Mouse (Mus musculus): ENCODE data around the gene Tcp11l2.

The Tcp11l2 gene

DNA sequence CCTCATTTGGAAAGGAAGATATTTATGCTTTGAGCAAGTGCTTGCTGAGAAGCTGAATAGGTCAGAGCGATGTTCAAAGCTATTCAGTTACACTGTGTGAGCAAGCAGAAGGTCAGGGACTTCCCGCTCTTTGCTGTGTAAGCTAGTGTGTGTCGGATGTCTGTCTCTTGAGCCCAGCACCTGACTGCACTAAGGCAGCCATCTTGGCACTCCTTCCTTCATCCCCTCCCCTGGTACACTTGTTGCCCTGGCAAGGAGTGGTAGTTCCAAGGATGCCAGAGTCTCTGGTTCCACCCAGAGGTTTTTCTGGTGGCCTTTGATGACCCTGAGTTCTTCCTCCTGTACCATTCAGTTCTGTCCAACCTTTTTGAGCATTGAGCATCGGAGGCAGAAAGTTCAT is 16.4 kb upstream of the Tcp11l2 start:
- no peak for DNase-seq

DNA sequence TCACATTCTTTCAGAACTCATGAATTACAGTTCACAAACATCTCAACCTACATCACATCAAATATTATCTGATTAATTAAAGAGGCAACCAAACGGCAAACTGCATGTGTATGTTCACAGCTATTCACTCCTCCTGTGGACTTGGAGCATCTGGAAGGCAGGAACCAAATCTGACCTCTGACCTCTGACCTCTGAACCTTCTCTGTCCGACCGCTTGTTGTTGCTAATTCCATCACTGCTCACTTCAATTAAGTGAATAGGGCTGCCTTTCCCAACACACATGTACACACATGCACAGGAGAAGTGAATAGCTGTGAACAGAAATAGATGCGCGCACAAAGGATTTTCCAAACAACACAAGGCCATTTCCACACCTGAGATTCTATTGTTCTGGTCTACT is 14.3 kb upstream of the Tcp11l2 start:
- no peak for DNase-seq

DNA sequence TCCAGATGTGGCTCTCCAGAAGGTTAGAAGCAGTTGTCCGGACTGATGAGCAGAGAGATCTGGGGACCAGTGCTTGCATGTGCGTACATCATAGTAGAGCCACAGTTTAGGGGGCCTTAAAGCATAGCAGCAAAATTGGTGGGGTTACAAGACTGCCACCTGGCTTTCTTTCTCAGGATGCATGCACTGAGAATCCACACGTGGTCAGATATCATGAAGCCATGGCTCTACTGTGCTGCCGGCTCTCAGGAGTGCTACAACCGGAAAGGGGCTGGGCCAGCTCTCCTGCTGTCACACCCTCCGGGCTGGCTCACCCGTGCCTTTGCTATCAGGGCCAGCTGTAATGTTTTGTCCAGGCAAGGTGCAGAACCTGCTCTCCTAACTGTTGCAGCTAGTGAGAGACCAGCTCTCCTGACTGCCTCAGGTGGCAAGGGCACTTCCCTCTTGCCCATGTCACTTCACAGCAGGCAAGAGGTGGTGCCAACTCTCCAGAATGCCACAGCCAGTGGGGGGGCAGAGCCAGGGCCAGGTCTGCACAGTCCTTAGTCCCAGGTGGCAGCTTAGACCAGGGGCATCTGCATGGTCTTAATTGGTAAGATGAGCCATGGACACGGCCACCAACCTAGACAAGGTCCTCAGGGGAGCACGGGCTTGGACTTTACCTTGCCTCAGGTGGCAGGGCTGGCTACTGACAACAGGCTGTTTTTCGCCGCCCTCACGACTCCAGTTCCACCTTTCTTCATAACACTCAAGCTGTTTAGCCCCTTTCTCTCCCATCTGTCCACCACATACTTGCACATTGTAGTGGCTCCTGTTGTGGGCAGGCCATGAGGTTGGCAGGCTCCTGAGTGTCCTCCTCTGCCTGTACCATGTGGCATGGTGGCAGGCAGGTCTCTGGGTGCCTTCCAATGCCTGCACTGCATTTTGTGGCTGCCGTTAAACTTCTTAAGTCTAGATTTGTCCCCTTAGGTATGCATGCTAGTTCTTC is 13.6 kb upstream of the Tcp11l2 start:
- DNase-seq: peak; percentile 92

DNA sequence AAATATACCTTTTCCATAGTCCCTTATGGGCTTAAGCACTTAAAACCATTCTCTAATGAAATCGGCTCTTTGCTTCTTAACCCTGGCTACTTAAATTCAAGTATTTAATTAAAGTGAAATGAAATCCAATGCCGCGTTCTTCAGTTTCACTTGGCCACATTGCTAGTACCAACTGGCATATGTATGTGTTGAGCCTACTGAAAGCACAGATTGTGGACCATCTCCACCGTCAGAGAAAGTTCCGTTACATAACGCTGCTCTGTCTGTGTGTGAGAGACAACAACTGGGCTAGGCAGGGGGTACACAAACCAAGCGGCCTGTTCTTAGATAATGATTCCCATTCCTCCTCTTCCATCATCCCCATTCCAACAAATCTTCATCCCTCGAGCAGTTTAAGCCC is 12.0 kb upstream of the Tcp11l2 start:
- DNase-seq: no peak

DNA sequence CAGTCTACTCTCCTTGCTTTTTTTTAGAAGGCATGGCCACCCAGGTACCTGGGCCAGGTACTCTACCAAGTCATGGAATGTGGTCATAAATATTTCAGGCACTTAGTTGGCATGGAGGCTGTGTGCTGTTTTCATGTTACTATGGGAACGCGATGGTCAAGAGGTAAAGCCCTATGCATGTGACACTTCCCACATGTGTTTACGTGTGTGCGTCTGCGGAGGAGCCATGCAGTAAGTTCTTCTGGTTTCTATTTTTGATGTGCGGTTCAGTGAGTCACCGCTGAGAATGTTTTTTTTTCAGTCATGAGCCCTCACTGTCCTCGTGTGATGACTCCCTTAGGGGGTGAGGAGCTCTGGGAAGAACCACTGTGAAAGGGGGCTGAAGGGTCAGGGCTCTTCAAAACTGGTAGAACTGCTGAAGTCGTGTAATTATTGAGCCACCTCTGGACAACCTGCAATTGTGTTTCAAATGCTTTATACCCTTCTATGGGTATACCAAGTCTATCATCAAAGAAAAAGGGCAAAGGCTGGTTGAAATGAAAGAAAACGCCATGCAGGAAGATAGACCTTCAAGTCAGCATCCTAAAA is 5.3 kb upstream of the Tcp11l2 start:
- DNase-seq: no peak

DNA sequence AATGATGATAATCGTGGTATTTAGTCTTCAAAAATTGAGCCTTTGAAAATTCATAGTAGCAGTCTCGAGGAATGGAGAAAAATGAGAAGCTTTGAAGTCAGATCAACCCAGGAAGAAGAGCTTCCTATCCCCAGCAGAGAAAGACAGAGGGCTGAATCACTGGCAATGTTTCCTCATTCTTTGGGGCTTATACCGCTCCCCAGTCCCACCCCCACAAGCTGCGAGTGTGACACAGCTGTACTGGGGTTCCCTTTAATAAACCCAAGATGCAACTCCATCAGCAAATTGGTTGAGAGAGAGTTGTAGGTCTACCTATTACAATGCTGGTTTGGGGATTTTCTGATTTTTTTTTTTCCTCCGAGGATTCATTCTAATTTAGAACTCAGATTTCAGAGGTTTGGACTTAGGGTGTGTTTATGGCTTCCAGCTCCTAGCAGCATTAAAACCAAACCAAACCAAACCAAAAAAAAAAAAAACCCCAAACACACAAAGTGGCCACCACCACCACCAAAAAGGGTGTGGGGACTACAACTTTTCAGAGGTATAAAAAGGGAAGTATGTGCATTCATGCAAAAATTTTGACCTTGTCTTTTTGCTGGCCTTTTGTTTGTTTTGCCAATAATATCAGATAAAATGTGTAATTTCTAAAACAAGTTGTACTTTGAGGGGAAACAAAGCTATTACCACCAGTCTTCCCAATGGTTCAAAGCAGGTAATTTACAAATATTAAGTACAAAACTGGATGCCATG is 2.6 kb upstream of the Tcp11l2 start:
- no peak for DNase-seq

DNA sequence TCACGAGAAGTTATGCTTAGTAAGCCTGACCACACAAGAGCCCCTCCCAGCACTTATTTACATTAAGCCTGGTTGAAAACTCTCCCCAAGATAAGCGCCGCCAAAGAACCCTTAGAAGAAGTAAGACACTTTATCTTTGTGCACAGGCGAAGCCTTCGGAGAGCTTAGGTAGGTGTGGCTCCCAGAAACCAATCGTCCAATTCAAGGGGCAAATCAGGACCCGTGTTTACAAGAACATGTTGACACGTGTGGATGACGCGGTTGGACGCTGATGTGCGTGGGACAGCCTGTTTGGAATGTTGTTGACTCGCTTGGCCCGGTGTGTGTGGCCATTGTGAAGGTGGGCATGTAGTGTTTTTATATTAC is 414 bp upstream of the Tcp11l2 start:
- DNase-seq: no peak

DNA sequence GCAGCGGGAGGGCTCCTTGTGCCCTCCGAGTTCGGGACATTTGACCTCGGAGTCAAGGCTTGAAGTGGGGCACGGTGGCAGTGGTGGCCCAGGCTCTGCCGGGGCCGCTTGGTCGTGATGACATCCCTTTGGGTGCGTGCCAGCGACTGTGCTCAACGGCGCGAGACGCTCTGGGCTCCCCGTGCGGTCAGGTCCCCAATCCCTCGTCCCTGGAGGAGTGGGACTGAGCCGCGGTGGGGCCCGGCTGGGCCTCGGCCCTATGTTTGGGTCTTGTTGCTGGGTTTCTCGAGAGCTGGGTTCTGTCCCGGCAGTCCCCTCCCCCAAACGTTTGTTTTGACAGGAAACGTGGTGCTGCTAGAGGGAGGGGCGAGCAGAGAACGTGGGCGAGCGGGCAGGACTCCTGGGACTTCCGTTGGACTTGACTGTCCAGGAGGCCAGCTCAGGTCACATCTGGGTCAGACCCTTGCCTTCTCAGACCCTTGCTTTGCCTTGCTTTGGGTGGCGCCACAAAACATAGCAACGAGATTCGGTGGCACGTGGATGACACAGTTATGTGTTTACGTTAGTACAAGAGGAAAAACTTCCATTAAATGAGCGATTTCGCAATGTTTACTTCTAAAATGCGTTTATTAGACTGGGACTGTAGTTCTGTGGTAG is 773 bp downstream of the Tcp11l2 start:
- DNase-seq: peak; percentile 86

DNA sequence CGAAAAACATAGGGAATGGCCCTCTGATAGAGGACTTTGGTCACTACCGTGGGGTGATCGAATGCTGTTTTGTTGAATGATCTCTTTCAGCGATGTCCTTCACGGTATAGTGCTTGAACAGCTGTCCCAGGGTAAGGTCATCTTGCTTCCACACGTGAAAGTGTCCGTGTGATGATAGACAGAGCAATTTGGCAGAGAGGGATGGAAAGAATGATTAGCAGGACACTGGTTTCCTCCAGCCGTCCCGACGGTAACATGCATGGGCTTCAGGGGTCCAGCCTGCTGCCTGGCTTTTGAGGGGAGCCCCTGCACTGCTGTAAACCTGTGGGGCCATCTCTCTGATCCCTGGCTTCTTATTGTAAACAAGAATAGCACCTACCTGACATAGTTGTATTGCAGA is 2.3 kb downstream of the Tcp11l2 start:
- no peak for DNase-seq

DNA sequence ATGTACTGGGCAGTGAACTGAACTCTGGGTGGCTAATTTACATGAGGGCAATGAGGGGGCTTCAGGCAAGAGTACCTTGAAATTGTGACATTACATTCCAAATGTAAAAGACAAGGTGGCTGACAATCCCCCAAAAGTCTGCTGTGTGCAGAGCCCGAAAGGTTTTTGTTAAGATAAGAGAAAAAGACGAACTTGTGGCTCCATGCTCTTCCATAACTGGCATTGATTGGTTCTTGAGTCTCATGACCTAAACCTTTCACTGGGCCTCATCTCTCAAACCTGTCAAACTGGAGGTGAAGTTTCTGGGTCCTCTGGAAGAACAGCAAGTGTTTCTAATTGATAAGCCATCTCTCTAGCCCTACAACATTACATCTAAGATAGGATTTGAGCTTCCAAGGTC is 3.1 kb downstream of the Tcp11l2 start:
- DNase-seq: no peak

DNA sequence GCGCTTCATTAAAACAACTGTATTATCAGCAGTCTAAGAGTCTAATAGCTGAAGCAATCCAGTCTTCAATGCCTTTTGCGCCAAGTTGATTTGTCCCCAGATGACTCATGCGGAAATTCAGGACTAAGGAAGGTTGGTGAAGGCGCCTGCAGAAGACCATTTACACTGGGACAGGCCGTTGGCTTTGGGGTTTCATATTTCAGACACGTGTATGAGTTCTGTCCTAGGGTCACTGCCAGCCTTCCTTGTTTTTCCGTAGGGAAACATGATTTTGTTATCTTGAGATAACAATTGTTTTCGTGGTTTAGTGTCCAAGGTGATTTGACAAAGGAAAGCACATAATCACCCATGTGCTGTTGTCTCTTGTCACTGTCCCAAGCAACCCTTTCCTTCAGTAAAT is 4.8 kb downstream of the Tcp11l2 start:
- DNase-seq: no peak

DNA sequence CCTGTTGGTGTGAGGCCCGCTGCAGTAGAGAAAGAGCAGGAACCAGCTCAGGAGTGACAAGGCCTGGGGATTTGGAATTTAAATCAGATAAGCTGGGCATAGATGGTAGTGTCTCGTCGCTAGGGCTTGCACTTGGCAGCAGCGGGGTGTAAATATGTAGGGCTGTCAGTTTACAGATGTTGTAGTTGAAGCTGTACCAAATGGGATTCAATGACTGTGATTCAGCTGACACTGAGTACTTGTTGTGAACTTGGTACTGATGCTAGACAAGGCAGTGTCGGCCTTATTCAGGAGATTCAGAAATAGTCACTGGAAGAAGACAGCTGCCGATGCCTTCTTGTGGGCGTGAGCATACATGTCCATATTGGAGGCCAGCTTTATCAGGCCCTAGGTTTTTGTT is 5.8 kb downstream of the Tcp11l2 start:
- no peak for DNase-seq

DNA sequence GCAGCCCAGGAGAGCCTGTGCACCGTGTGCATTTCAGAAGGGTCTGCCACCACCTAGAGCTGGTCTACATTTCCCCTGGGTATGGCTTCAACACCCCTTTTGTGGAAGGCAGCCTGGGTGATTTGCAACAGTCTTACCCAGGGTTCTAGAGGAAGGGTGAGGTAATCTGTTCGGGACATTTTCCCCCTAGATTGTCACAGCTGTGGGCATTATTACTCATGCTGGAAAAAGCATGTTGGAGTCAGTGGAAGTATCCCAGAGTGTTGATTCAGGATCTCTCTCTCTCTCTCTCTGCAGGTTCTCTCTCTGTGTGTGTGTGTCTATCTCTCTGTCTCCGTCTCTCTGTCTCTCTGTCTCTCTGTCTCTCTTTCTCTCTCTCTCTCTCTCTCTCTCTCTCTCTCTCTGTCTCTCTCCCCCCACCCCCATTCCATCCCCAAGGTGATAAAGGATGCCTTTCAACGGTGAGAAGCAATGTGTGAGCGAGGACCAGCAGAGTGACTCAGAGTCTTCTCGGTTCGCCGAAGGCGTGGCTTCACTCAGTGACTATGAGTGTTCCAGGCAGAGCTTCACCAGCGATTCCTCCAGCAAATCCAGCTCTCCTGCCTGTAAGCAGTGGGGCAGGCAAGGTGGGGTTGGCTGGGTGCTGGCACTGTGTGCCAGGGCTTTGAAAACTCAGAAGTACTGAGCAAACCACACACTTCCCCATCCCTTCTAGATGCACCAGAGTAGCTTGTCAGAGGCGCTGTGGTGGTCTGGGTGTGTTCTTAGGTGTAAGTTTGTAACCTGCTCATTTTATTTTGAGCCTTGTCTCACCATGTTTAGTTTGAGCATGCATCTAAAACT is 8.2 kb downstream of the Tcp11l2 start:
- no peak for DNase-seq

DNA sequence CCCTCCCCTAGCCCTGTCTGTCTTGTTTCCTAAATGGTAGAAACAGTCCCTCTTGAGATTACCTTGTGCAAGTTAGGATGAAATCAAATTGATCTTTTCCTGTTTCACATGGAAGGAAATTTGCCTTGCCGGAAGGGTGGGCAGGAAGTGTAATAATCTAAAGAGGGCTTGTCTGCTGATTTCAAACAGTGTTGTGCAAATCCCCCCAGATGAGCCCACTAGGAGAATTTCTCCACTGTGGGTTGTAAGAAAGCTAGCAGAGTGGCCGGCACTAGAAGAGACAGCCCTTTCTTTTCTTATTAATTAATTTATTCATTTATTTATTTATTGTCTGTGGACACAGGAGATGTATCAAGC is 8.8 kb downstream of the Tcp11l2 start:
- no peak for DNase-seq

DNA sequence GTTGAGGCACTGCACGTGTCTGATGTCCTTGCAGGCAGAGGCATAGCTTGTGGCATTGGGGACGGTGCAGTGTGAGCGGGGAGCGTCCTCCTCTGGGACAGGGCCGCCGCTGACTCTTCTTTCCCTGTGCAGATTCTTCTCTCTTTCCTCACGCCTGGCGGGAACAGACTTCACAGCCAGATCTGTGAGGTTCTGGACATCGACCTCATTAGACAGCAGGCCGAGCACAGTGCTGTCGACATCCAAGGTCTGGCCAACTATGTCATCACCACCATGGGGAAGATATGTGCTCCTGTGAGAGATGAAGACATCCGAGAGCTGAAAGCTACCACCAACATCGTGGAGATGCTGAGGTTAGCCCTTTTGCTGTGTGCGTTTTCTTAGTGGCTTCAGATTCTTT is 14.5 kb downstream of the Tcp11l2 start:
- DNase-seq: peak; percentile 20

DNA sequence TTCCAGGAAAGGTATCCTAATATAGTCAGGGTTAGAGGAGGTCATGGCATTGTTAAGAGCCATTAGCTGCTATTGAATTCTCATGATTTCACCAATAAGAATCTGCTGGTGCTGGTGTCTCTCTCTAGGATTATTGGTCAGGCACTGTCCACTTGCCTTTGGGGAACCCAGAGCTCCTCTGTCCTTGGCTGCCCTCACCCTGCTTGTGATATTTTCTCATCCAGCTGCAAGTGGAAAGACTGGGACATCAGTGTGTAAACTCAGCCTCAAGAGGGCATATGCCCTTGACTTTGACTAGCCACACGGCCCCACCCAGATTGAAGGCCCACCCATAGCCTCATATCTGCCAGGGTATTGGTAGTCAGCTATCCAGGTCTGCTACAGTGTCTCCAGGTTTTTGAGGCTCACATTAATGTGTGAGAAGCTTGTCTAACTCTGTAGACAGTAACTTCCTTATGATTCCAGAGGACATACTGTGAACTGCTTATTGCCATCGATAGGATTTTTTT is 15.3 kb downstream of the Tcp11l2 start:
- DNase-seq: no peak

DNA sequence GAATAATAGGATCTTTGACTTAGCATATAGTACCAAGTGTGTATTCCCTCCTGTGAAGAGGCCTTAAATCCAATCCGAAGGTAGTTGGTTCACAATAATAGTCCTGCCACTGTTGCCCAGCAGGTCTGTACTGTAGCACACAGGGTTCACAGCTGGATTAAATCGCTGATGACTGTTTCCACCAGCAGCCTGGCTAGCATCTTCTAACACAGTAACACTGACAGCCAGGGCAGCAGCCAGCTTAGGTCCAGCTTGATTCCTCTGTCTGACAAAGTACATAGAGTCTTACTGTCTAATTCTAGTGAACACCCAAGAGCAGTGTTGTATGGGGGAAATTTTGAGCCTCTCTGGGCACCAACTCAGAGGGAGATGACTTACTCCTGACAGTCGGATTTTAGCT is 16.3 kb downstream of the Tcp11l2 start:
- no peak for DNase-seq

DNA sequence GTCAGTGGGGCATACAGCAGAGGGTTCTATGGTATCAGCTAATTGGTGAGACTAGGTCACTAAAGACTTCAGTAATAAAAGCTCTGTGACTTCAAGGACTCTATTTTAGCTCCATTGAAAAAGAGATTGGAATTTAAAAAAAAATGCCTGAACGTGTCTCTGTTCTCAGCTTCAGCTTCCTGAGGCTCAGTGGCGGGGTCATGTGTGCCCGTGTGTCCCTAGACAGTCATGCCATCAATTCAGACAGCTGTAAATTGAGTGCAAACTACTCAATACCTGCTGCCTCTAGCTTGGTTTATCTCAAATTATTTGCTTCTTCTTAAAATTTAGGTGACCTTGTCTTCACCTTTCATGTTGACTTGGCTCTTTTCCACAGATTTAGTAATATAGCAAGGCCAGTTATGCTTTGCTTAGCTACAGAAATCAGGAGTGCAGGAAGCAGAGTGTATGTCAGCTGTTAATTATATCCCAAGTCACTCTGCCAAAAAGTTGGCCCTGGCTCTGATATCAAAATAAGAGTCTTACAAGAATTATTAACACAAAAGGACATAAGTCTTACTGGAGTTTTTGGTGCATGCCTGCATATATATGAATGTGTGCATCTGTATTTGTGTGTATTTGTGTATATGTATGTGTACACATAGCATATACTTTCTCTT is 20.8 kb downstream of the Tcp11l2 start:
- DNase-seq: peak; percentile 27

DNA sequence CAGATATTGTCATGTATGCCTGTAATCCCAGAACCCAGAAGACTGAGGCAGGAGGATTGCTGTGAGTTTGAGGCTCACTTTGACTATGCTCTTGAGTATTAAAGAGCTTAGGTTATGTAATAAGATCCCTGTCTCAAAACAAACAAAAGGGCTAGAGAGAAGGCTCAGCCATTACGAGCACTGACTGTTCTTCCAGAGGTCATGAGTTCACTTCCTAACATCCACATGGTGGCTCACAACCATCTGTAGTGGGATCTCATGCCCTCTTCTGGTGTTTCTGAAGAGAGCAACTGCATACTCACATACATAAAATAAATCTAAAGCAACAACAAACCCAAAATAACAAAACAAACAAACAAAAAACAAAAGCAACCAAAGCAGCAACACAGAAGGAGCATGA is 21.7 kb downstream of the Tcp11l2 start:
- DNase-seq: no peak

DNA sequence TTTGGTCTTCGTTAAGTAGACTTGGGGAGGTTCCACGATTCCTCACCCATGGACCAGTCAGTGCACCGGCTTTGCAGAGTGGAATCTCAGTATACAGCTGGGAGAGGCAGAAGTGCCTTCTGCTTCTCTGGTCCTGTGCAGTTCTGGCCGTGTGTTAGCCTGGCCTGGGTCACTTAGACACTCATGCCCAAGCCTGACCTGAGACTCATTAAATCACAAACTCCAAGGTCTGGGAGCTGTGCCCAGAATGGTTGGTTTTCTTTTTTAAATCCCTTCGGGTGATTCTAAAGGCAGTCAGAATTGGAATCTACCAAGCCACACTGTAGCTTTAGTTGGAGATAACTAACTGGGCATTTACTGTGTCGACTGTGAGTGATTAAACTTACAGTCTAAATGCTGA is 23.7 kb downstream of the Tcp11l2 start:
- DNase-seq: no peak

DNA sequence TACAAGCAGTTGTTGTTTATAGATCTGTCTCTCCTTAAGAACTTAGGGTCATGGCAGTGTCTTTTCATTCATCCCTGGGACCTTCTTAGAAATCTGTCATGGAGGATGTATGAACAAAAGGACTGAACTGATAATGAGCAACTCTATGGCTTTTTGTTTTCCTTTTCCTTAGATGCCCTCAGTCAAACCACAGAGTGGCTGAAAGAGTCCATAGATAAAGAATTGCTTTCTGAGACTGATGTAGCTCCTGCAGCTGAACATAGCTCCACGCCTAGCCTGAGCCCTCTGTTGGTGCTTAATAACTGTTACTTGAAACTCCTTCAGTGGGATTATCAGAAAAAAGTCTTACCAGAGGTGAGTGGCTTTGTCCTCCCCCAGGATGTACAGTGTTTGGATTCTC is 27.9 kb downstream of the Tcp11l2 start:
- no peak for DNase-seq

DNA sequence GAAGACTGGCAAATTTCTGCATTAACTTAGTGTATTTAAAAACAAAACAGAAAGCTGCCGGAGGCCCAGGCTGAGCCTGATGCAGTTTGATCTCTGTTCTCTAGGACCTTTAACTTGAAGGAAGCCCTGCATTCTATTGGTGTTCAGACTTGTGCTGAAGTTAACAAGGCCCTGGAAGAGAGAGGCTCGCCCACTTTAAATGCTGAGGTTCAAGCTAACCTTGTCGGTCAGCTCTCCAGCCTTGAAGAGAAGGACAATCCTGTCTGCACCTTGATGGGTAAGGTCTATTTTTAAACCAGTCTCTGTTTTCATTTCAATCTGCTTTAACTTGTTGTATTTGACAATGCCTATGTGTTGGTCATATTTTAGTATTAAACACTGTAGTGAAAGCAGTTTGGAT is 31.9 kb downstream of the Tcp11l2 start:
- no peak for DNase-seq
